Mouse (Mus musculus): ENCODE results near the gene Nt5c.
"Not testable (repeated sequence)": the region's sequence is repeated elsewhere in the genome, so short reads cannot be mapped to it uniquely, and the experiment has no call there.

The Nt5c gene

GRCm38 (mm10) chr11:115510507-115510888 lies 18.8 kb upstream of the Nt5c start:
- DNase-seq (ENCODE audit: low spot score): no peak

GRCm38 (mm10) chr11:115509773-115510506 lies 18.3 kb upstream of the Nt5c start:
- no peak for DNase-seq (ENCODE audit: low spot score)

DNA sequence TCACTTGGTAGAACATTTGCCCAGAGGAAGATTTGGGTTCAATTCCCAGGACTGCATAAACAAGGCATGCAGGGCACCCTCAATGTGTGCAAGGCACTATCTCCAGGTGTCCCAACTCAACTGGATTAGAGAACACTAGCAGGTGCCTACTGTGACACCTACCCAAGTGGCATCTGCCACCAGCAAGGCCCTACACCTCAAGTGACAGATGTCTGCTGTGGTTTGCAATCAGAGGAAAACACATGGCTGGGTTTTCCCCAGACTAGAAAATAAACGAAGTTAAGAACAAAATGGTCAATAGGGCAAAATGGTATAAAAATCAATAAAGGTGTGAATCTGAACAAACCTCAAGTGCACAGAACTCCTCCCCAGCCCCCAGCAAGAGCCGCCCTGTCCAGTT lies 16.4 kb upstream of the Nt5c start:
- no peak for DNase-seq (ENCODE audit: low spot score)

DNA sequence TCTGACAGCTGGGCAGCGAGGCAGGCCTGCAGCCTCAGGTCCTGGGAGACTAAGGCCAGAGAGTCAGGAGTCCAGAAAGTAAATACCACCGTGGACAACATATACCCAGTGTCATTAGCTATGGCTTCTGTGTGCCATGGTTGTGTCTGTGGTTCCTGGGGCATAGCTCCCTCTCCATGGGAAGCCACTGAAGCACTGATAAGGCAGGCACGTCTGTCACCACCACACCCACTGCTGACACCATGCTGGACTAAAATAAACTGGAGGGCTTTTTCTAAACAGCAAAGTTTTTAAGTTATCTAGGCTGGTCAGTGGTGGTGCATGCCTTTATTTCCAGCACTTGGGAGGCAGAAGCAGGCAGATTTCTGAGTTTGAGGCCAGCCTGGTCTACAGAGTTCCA lies 14.9 kb upstream of the Nt5c start:
- DNase-seq (ENCODE audit: low spot score): no peak

DNA sequence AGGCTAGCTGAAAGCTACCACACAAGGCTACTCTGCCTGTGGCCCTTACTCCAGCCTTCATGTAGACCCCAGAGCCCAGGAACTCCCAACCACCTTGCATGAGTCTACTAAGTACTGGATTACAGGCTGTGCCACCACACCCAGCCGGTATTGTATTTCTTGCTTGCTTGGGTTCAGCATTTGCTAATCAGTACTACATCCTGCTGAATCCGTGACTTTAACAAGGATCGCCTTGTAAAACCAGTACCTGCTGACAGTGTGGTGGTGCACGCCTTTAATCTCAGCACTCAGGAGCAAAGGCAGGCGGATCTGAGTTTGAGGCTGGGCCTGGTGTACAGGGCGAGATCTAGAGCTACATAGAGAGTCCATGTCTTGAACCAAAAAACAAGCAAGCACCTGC lies 11.0 kb upstream of the Nt5c start:
- no peak for DNase-seq (ENCODE audit: low spot score)

GRCm38 (mm10) chr11:115496559-115496958 lies 4.9 kb upstream of the Nt5c start:
- not testable (repeated sequence) for DNase-seq (ENCODE audit: low spot score)

DNA sequence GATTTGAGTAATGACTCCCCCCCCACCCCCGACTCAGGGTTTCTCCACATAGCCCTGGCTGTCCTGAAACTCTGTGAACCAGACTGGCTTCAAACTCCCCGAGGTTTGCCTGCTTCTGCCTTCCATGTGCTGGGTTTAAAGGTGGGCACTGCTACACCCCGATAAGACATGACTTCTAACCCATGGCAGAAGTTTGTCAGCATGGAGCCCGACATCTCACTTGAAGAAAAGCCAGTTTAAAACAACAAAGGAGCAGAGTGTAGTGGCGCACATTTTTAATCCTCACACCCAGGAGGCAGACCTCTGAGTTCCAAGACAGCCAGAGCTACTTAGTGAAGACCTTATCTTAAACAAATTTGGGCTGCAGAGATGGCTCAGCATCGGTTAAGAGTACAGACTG lies 725 bp upstream of the Nt5c start:
- peak; percentile 32 for DNase-seq (ENCODE audit: low spot score)

GRCm38 (mm10) chr11:115490441-115491355 lies 964 bp downstream of the Nt5c start:
- DNase-seq (ENCODE audit: low spot score): no peak

- DNase-seq (ENCODE audit: low spot score): no peak
Observed at GRCm38 (mm10) chr11:115488551-115489104, 3.0 kb downstream of the Nt5c start.

GRCm38 (mm10) chr11:115485155-115485554 lies 6.5 kb downstream of the Nt5c start:
- peak; percentile 42 for DNase-seq (ENCODE audit: low spot score)

GRCm38 (mm10) chr11:115483726-115484125 lies 7.9 kb downstream of the Nt5c start:
- DNase-seq (ENCODE audit: low spot score): peak; percentile 83

GRCm38 (mm10) chr11:115483278-115483677 lies 8.4 kb downstream of the Nt5c start:
- DNase-seq (ENCODE audit: low spot score): no peak

DNA sequence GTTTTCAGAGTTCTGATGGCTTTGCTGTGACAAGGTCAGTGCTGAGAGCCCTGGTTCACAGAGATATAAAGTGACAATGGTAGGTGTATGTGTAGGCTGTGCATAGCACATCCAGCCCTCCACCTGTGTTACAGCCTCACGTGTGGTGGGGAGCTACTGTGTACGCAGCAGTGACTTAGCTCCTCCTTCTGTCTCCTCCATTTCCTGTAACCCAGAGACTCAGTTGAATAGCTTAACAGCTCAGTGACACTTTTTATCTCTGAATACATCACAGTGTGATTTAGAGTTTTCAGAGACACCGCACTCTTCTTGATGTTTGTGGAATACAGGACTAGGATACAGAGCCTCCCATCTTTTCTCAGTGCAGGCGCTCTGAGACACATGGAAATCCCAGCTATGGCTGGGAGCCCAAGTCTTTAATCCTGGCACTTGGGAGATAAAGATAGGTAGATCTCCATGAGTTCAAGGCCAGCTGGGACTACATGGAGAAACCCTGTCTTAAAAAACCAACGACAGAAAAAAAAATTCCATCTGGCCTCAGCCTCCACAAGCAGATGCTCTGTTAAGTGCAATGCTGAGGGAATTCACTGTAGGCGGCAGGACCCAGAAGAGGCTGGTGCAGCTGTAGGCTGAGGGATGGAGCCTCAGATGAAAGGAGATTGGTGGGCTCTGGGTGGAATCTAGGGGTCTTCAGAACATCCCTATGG lies 10.0 kb downstream of the Nt5c start:
- DNase-seq (ENCODE audit: low spot score): no peak

DNA sequence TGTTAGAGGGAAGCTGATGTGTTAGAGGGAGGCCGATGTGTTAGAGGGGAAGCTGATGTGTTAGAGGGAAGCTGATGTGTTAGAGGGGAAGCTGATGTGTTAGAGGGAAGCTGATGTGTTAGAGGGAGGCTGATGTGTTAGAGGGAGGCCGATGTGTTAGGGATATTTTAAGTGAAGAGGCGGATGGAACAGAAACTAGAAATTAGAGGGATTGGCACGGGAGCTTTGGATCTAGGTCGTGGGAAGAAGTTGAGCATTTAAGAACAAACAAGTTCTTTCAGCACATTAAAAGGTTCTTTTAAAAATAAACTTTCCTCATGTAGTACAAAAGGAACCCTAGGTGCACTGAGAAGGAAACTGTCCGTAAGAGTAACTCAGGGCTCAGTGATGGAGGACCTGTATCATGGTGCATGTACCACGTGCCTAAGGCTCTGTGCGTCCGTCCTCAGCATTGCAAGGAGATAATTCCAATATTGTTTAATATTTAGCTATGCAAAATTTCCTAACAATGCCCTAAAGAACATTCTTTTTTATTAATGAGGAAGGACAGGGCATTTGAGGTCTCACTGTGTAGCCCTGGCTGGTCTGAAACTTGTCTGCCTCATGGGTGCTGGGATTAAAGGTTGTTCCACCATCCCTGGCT lies 13.2 kb downstream of the Nt5c start:
- DNase-seq (ENCODE audit: low spot score): no peak

DNA sequence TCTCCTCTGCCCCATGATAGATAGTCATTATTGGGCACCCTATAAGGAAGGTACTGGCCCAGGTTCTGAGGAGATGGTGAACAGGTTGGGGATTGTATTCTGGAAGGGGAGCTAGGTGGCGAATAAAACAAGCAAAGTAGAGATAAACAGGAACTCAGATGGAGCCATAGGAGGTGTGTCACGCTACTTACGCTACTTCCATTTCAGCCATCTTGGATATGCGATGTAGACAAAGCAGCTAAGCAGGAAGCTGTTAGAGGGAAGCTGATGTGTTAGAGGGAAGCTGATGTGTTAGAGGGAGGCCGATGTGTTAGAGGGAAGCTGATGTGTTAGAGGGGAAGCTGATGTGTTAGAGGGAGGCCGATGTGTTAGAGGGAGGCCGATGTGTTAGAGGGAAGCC lies 14.3 kb downstream of the Nt5c start:
- DNase-seq (ENCODE audit: low spot score): not testable (repeated sequence)

DNA sequence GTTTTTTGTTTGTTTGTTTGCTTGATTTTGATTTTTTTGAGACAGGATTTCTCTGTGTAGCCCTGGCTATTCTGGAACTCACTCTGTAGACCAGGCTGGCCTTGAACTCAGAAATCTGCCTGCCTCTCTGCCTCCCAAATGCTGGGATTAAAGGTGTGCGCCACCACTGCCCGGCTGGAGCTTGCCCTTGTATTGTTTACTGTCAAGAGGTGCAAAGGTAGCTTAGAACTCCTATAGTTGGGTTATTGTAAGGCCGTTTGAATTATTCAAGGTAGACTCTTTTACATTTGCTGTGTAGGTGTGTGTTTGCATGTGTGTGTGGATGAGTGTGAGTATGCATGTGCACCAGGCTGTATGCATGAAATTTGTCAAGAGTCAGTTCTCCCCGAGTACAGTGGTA lies 15.0 kb downstream of the Nt5c start:
- DNase-seq (ENCODE audit: low spot score): not testable (repeated sequence)

GRCm38 (mm10) chr11:115475758-115476237 lies 15.9 kb downstream of the Nt5c start:
- DNase-seq (ENCODE audit: low spot score): no peak

GRCm38 (mm10) chr11:115475025-115475757 lies 16.5 kb downstream of the Nt5c start, which contains the start of gene Armc7:
TSS of gene Armc7 (plus strand) at chr11:115475667.
- peak; percentile 97 for DNase-seq (ENCODE audit: low spot score)

GRCm38 (mm10) chr11:115473626-115474275 lies 17.9 kb downstream of the Nt5c start:
- DNase-seq (ENCODE audit: low spot score): peak; percentile 96

- DNase-seq (ENCODE audit: low spot score): no peak
Observed at GRCm38 (mm10) chr11:115472183-115472582, 19.5 kb downstream of the Nt5c start.
